In the genomic region with DNA sequence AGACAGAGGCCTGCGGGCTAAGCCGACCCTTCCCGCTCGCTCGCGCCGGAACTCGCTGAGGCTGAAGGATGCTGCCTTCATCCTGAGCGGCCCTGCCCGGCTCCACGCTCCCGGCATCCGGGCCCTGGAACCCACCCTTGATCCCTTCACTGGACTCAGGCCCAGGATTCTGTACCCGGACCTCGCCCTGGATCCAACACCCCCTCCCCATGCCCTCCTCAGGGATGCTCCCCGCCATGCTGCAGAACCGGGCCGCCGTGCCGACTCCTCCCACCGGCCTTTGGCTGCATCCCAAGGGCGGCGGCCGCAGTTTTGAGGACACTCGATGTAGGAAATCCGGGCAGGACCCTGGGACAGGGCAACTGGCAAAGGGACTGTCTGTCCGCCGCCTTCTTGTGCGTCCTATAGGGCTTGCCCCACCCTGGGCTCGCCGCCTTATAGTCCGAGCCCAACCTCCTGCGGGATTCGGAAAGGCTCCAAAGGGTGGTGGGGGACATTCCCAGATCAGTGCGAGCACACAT, we compare ENCODE assay signal across 8 mouse cellular contexts. TPM values are rescaled to one million over a fixed set of nuclear protein-coding genes. Genes with fewer than 3 reads are reported as not detected.
A peak's percentile ranks its signal among the peaks of the same experiment; 100 is the strongest.
DNase-seq lines count a peak whose midpoint lies in the region; ATAC-seq lines count a peak whose summit lies in the region.

No protein-coding gene starts in this region.

- peak; percentile 70 for ATAC-seq in forebrain, embryonic 16.5 days
- ATAC-seq in hindbrain, embryonic 14.5 days (ENCODE audit: low FRiP score), result peak; percentile 69
- ATAC-seq in limb, embryonic 12.5 days (ENCODE audit: insufficient number of reproducible peaks, insufficient read depth, low FRiP score, low TSS enrichment, low read depth), result peak; percentile 44
- ATAC-seq in midbrain, embryonic 14.5 days (ENCODE audit: low FRiP score, low TSS enrichment), result peak; percentile 79

- H3K4me2 ChIP-seq in forebrain, embryonic 16.5 days (ENCODE audit: low read length), result peak overlapping the region; percentile 92
- H3K4me2 ChIP-seq in hindbrain, embryonic 14.5 days (replicated peaks), result peak overlapping the region; percentile 94
- peak overlapping the region; percentile 97 for H3K4me2 ChIP-seq in limb, embryonic 12.5 days
- H3K4me2 ChIP-seq in midbrain, embryonic 14.5 days (ENCODE audit: low read length), result peak overlapping the region; percentile 94

- under 1% methylated on average over 35 of the region's 35 CpGs for WGBS in forebrain, embryonic 16.5 days
- 2% methylated on average over 35 of the region's 35 CpGs for WGBS in hindbrain, embryonic 14.5 days
- 1% methylated on average over 35 of the region's 35 CpGs for WGBS in limb, embryonic 12.5 days
- whole genome bisulfite sequencing in midbrain, embryonic 14.5 days, result under 1% methylated on average over 35 of the region's 35 CpGs

- H3K36me3 ChIP-seq in forebrain, embryonic 16.5 days (ENCODE audit: control insufficient read depth, insufficient read depth), result no peaks in the 10 kb centered on the region
- 0 out of 2 replicates have a peak, but pooled peaks cover 7% of the 10 kb centered on the region for H3K36me3 ChIP-seq in hindbrain, embryonic 14.5 days (replicated peaks; ENCODE audit: control insufficient read depth, insufficient read depth)
- H3K36me3 ChIP-seq in limb, embryonic 12.5 days, result no peaks in the 10 kb centered on the region
- peaks cover 4% of the 10 kb centered on the region; the same call in 1 of the 2 replicates for H3K36me3 ChIP-seq in midbrain, embryonic 14.5 days (ENCODE audit: control insufficient read depth, insufficient read depth, low read length)

- peaks cover 19% of the 10 kb centered on the region for H3K4me1 ChIP-seq in forebrain, embryonic 16.5 days (replicated peaks; ENCODE audit: control insufficient read depth, insufficient read depth, low read length)
- H3K4me1 ChIP-seq in hindbrain, embryonic 14.5 days (replicated peaks; ENCODE audit: control insufficient read depth, insufficient read depth, low read length), result peaks cover 20% of the 10 kb centered on the region; the same call in 1 of the 2 replicates
- H3K4me1 ChIP-seq in limb, embryonic 12.5 days (replicated peaks), result peaks cover 17% of the 10 kb centered on the region
- H3K4me1 ChIP-seq in midbrain, embryonic 14.5 days (ENCODE audit: control insufficient read depth, insufficient read depth, low read length), result peaks cover 13% of the 10 kb centered on the region

- H3K27ac ChIP-seq in forebrain, embryonic 16.5 days (ENCODE audit: low read length), result no peak overlapping the region; the same call in 1 of the 2 replicates
- peak overlapping the region; percentile 84 for H3K27ac ChIP-seq in hindbrain, embryonic 14.5 days
- no peak overlapping the region for H3K27ac ChIP-seq in limb, embryonic 12.5 days
- H3K27ac ChIP-seq in midbrain, embryonic 14.5 days (replicated peaks; ENCODE audit: low read depth, low read length), result peak overlapping the region; percentile 84; the same call in 1 of the 2 replicates

- H3K4me3 ChIP-seq in forebrain, embryonic 16.5 days (replicated peaks; ENCODE audit: low read length), result peak overlapping the region; percentile 88
- H3K4me3 ChIP-seq in hindbrain, embryonic 14.5 days (replicated peaks; ENCODE audit: low read length), result peak overlapping the region; percentile 86
- peak overlapping the region; percentile 64 for H3K4me3 ChIP-seq in limb, embryonic 12.5 days (replicated peaks)
- peak overlapping the region; percentile 71 for H3K4me3 ChIP-seq in midbrain, embryonic 14.5 days (replicated peaks; ENCODE audit: low read depth, low read length)

- no peaks in the 10 kb centered on the region for H3K9me3 ChIP-seq in forebrain, embryonic 16.5 days (ENCODE audit: control insufficient read depth, low read length)
- H3K9me3 ChIP-seq in hindbrain, embryonic 14.5 days (ENCODE audit: control insufficient read depth, low read length), result no peaks in the 10 kb centered on the region
- no peaks in the 10 kb centered on the region for H3K9me3 ChIP-seq in limb, embryonic 12.5 days
- H3K9me3 ChIP-seq in midbrain, embryonic 14.5 days (ENCODE audit: control insufficient read depth, low read length), result no peaks in the 10 kb centered on the region

- H3K27me3 ChIP-seq in forebrain, embryonic 16.5 days (replicated peaks; ENCODE audit: control insufficient read depth, insufficient read depth, low read length), result peaks cover 3% of the 10 kb centered on the region
- peaks cover 23% of the 10 kb centered on the region; the same call in 1 of the 2 replicates for H3K27me3 ChIP-seq in hindbrain, embryonic 14.5 days (ENCODE audit: control insufficient read depth, insufficient read depth, low read length)
- peaks cover 48% of the 10 kb centered on the region for H3K27me3 ChIP-seq in limb, embryonic 12.5 days
- H3K27me3 ChIP-seq in midbrain, embryonic 14.5 days (ENCODE audit: control insufficient read depth, insufficient read depth, low read length), result peaks cover 18% of the 10 kb centered on the region

- H3K9ac ChIP-seq in forebrain, embryonic 16.5 days (replicated peaks; ENCODE audit: low read depth, low read length), result peak overlapping the region; percentile 74
- peak overlapping the region; percentile 82 for H3K9ac ChIP-seq in hindbrain, embryonic 14.5 days
- peak overlapping the region; percentile 55 for H3K9ac ChIP-seq in limb, embryonic 12.5 days (replicated peaks)
- H3K9ac ChIP-seq in midbrain, embryonic 14.5 days (replicated peaks; ENCODE audit: low read length), result peak overlapping the region; percentile 81

- DNase-seq in ovary, postnatal 36 days (ENCODE audit: low spot score), result peak; percentile 62
- no peak for DNase-seq in ovary, postnatal 14 days (ENCODE audit: low spot score)
- DNase-seq in cerebellum, adult 18-20 months, result peak; percentile 71 to 80
- no peak for DNase-seq in hindbrain, embryonic 14.5 days (ENCODE audit: low spot score)
- DNase-seq in midbrain, embryonic 14.5 days, result peak; percentile 63
- no peak for DNase-seq in urinary bladder, postnatal 25 days (ENCODE audit: low spot score)

RNA-seq across cellular contexts. Expression of gene Acot7, which starts 0.5 kb away (rescaled TPM):
- 210 and 269 TPM in 2 replicates for polyA plus RNA-seq in forebrain, embryonic 16.5 days (2015; fragmentation: Nextera tagmentation; extraction: Ambion mirVana)
- 352 and 396 TPM in 2 replicates for polyA plus RNA-seq in hindbrain, embryonic 14.5 days (2014; fragmentation: Nextera tagmentation; extraction: Ambion mirVana)
- polyA plus RNA-seq in limb, embryonic 12.5 days (2016; fragmentation: Nextera tagmentation; extraction: Ambion mirVana), result 37.6 and 40.2 TPM in 2 replicates
- 276 and 368 TPM in 2 replicates for polyA plus RNA-seq in midbrain, embryonic 14.5 days (2014; fragmentation: Nextera tagmentation; extraction: Ambion mirVana)

RNA-seq across cellular contexts. Expression of gene Hes2, which starts 19.7 kb away (rescaled TPM):
- polyA plus RNA-seq in forebrain, embryonic 16.5 days (2015; fragmentation: Nextera tagmentation; extraction: Ambion mirVana), result not detected in 2 replicates
- polyA plus RNA-seq in hindbrain, embryonic 14.5 days (2014; fragmentation: Nextera tagmentation; extraction: Ambion mirVana), result not detected in 2 replicates
- not detected in 2 replicates for polyA plus RNA-seq in limb, embryonic 12.5 days (2016; fragmentation: Nextera tagmentation; extraction: Ambion mirVana)
- not detected in 2 replicates for polyA plus RNA-seq in midbrain, embryonic 14.5 days (2014; fragmentation: Nextera tagmentation; extraction: Ambion mirVana)

RNA-seq across cellular contexts. Expression of gene Espn, which starts 26.2 kb away (rescaled TPM):
- 0.08 and 0.12 TPM in 2 replicates for polyA plus RNA-seq in forebrain, embryonic 16.5 days (2015; fragmentation: Nextera tagmentation; extraction: Ambion mirVana)
- 0.25 and 0.40 TPM in 2 replicates for polyA plus RNA-seq in hindbrain, embryonic 14.5 days (2014; fragmentation: Nextera tagmentation; extraction: Ambion mirVana)
- 1.9 and 2.3 TPM in 2 replicates for polyA plus RNA-seq in limb, embryonic 12.5 days (2016; fragmentation: Nextera tagmentation; extraction: Ambion mirVana)
- not detected in 2 replicates for polyA plus RNA-seq in midbrain, embryonic 14.5 days (2014; fragmentation: Nextera tagmentation; extraction: Ambion mirVana)

Comparison
In these comparisons a context has a peak if more than half of its experiments do, and no peak if none do; other contexts are left out.
1. DNase-seq: peak in ovary, postnatal 36 days (single experiment), cerebellum, adult 18-20 months (2 of 2) and midbrain, embryonic 14.5 days (single experiment); none in ovary, postnatal 14 days (single experiment), hindbrain, embryonic 14.5 days (single experiment) and urinary bladder, postnatal 25 days (single experiment).
2. H3K27ac ChIP-seq: peak in hindbrain, embryonic 14.5 days (single experiment) and midbrain, embryonic 14.5 days (single experiment); none in forebrain, embryonic 16.5 days (single experiment) and limb, embryonic 12.5 days (single experiment).
3. Peak in every context shown above with its lines, with median percentiles within 50 percentile points of each other: ATAC-seq, H3K4me2 ChIP-seq, H3K4me3 ChIP-seq and H3K9ac ChIP-seq.